Mouse (Mus musculus) cerebellum, postnatal 25 days (tissue): ENCODE measurements around the gene Dlg2.
A peak's percentile ranks its signal among the peaks of the same experiment; 100 is the strongest.

ENCODE experiments used
- DNase-seq, 2 experiments: peaks; one replicate each; pipeline ENCODE4 v3.0.0; 2021; ENCODE audit warnings: mixed read lengths in 2 of 2

Gene Dlg2

GRCm38 (mm10) chr7:91591261-91592170 is 1115.0 kb downstream of the Dlg2 start:
- no peak for DNase-seq

- no peak for DNase-seq
Observed at GRCm38 (mm10) chr7:91598549-91598948, 1122.1 kb downstream of the Dlg2 start.

- DNase-seq: peak in 1 of 2 experiments; percentile 44
Observed at GRCm38 (mm10) chr7:91601307-91601706, 1124.8 kb downstream of the Dlg2 start.

GRCm38 (mm10) chr7:91603561-91603960 is 1127.1 kb downstream of the Dlg2 start:
- DNase-seq: peak in 1 of 2 experiments; percentile 26

GRCm38 (mm10) chr7:91653033-91653432 is 1176.6 kb downstream of the Dlg2 start:
- peak; percentile 50 to 72 for DNase-seq

DNA sequence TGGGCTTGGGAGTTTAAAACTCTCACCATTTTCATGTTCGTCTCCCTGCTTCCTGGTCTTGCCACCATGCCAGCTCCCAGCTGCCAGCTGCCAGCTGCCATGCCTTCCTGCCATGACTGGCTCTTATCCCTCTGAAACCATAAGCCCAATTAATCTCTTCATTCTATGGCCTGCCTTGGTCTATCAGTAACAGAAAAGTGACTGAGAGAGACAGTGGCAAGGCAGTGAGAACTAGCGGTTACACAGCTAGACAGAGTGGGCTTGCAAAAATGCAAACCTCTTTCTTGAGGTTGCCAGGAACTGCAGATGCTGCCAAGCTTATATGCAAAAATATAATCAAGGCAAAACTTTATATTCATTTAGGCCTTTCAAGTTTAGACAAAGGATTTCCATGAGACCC is 1183.0 kb downstream of the Dlg2 start:
- DNase-seq: no peak

DNA sequence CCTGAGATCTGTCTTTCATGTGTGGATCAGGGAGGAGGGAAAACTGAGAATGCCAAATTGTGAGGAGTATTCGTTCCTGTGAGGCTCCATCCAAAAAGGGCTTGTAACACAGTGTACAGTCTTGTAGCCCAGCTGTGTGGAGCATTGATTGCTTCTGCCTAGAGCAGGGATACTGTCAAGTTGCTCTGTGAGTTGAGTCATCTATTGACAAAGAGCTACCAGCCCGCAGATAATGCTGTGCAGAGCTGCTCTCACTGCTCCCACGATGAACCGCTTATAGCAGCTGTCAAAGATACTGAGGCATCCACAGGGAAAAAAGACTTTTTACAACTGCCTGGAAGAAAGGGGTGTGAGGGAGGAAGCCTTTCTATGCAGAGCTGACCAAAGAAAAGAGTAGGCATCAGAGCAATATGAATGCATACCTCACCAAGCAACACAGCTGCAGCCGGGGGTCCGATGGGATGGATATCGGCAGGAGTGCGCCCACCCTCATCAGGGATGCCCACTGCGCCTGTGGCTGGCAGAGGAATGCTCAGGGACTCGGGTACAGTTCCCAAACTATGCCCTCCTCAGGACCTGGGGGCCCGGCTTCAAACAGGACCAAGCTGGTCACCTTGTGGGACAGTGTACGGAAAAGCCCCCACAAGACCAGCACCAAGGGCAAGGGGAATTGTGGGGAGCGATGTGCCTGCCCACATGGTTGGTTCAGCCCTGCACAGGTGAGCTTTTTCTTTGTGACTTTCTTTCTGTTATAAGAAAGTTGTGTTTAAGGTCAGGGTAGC is 1196.0 kb downstream of the Dlg2 start:
- no peak for DNase-seq

DNA sequence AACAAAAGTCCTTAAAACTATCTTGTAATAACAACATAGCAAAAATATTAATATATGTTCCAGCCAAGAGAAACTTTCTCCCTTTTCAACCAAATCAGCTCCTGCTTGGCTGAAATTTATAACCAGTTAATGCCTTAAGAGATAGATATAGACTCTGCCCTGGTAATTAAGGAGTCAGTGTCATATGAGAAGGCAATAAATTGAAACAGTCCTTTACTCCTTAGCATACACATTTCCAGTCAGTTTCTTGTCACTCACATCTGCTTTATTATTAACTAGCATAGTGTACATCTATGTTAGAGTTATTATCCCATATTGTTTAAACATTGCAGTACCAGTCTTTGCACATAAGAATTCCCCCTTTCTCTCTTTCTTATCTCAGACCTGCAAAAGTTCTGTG is 1197.9 kb downstream of the Dlg2 start:
- DNase-seq: no peak

- DNase-seq: no peak
Observed at GRCm38 (mm10) chr7:91677934-91678333, 1201.5 kb downstream of the Dlg2 start.

DNA sequence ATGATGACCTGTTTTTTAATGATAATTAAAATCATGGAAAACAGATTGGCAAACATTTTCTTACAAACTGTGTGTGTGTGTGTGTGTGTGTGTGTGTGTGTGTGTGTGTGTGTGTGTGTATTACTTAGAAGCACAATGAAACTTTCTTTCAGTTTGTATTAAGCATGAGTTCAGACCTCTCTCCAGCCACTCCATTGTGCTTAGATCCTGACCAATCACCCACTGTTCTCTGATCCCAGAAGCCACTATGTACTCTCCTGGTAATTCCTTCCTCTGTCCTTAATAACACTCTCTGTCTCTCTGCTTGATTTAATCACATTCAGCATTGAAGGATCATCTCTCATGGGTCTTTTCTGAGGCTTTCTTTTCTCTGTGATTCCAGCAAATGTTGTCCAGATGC is 1211.5 kb downstream of the Dlg2 start:
- no peak for DNase-seq

GRCm38 (mm10) chr7:91689829-91690228 is 1213.4 kb downstream of the Dlg2 start:
- no peak for DNase-seq

DNA sequence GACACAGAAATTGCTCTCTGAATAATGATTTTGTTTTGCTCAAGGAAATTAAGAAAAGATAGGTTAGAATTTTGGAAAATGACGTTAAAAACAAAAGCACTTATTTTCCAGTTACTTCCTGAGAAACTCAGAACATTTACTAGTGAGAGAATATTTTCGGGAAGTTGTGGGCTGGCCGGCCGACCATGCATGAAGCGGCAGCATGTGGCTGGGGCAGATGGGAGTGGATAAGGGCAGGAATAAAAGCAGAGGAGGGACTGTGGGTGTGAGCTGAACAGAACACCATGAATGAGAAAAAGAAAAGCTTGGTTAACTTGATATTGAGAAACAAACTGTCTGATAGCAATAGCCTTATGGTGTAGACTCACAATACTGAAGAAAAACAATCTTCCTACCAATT is 1233.4 kb downstream of the Dlg2 start:
- DNase-seq: no peak

DNA sequence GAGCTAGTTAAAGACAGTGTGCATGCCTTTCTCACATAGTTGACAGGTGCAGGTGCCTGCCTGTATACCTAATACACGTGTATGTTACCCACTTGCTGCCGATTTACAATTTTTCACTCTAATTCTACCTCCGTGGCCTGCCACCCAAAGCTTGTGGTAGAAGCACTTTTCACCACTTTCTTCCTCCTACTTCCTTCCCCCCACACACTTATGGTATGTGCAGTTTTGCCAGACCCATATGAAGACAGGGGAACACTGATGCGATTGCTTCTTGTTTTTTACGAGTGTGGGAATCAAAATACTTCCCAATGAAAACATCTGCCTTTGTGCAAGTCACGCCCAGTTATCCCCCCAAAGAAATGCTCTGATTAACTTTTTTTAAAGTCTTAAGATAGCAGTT is 1234.7 kb downstream of the Dlg2 start:
- DNase-seq: no peak

DNA sequence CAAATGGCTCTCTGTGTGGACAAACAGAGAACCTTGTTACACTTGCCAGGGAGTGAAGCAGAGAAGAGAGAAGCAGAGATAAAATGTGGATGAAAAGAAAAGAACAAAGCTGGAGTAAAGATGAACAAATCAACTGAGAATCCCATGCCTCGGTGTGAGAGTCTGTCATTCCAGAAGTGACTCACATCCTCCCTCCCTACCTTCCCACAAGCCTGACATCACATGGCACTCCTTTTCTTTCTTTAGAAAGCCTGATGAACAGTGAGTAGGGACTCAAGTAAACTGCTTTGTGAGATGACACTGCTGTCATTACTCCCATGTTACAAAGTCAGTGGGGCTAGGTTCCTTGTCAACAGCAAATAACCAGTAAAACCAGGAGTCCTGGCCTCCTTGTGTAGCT is 1239.3 kb downstream of the Dlg2 start:
- no peak for DNase-seq

GRCm38 (mm10) chr7:91716696-91717095 is 1240.2 kb downstream of the Dlg2 start:
- no peak for DNase-seq

- DNase-seq: no peak
Observed at GRCm38 (mm10) chr7:91720318-91720717, 1243.8 kb downstream of the Dlg2 start.

GRCm38 (mm10) chr7:91724397-91724796 is 1247.9 kb downstream of the Dlg2 start:
- DNase-seq: no peak

DNA sequence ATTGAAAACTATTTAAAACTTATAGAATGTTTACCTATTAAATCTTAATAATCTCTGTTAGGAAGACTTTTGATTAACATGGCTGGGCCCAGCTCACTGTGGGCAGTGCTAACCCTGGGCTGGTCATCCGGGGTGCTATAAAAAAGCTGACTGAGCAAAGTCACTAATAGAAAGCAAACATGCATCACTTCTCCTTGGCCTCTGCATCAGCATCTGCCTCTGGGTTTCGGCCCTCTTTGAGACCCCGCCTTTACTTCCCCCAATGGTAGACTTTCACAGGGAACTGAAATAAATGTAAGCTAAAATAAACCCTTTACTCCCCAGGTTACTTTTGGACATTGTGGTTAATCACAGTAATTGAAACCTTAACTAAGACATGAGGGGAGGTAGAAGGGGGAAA is 1264.3 kb downstream of the Dlg2 start:
- DNase-seq: no peak

DNA sequence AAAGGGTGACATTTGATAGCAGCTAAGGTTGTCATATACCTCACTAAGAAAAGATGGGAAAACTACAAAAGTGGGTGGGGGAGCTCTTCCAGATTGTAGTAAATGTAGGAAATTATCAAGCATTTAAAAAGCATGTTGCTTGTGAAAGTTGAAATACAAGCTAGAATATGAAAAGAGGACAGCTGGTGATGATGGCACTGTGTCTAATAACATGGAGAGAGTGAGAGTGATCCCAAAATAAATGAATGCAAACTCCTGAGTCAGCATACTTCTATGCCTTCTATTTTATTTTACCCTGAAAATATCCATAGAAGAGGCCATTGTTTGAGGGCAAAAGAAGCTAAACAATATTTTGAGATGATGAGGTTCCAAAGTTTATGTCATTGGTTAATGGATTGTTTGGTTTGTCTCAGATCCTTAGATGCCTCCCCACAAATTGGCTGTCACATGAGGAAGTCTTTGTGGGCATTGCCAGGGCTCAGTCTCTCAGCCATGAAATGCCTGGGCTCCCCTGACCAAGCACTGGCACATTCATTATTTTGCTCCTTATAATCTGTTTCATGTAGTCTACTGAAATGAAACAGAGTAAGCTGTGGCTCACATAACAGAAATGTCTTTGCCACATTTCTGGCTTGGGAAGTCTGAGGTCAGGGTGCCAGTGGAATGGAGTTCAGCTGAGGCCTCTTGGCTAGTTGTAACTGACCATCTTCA is 1276.8 kb downstream of the Dlg2 start:
- DNase-seq: no peak

DNA sequence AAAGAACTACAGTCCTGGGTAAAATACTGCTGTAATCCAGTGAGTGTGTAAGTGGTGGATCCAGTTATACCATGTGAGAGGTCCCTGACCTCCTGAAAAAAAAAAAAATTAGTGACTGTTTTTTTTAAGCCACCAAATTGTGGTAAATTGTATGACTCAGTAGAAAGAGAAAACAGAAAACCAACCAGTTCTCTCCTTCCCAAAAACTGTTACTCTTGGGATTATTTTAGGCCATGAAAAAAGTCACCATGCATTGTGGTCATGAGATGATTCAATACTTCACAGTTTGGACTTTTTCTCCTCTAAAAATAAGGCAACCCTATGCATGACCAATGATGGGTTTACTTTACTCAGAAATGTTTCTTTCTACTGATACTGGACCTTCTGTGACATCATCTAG is 1291.2 kb downstream of the Dlg2 start:
- DNase-seq: no peak

DNA sequence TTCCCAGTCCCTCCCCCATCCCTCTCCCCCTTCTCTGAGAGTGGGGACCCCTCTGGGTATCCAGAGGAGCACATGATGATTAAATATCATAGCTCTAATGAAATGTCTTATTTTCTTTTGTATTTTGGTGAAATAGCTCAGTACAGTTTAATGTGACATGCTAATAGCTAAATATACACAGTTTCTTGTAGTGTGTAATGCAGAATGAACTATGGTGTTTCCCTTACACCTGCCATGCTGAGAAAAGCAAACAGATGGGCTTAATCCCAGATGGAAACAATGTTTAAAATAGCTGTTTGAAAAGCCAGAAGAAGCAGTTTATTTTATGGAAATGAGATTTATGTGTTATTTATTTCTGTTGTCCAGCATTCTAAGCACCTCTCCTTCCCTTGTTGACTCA is 1302.2 kb downstream of the Dlg2 start:
- DNase-seq: no peak

GRCm38 (mm10) chr7:91784617-91785016 is 1308.1 kb downstream of the Dlg2 start:
- no peak for DNase-seq

- no peak for DNase-seq
Observed at GRCm38 (mm10) chr7:91785445-91785844, 1309.0 kb downstream of the Dlg2 start.
